Mouse (Mus musculus) CH12.LX (cell line): ENCODE measurements at regions not wholly inside any gene's neighbourhood (a gene's known extent, or its start where the extent isn't known, plus 50 kb on each side); places are given as distances from the start of the nearest gene placed in this dataset.

Source experiments
- CHD1 ChIP-seq: IDR thresholded peaks from 2 replicates; pipeline ENCODE4 v1.6.1; 2012; ENCODE audit warnings: low read depth, low read length, improper control_type of control experiment, inconsistent platforms
- CTCF ChIP-seq, 2 experiments: IDR thresholded peaks in 1 of 2; conservative IDR thresholded peaks in 1 of 2; 2 replicates each; pipeline ENCODE4 v1.5.1; 2011 to 2012; ENCODE audit warnings: low read depth in 2 of 2, low read length in 2 of 2, improper control_type of control experiment in 1 of 2, inconsistent platforms in 1 of 2, mild to moderate bottlenecking in 1 of 2, moderate library complexity in 1 of 2
- EP300 ChIP-seq: IDR thresholded peaks from 2 replicates; pipeline ENCODE4 v1.6.1; 2011; ENCODE audit warnings: low read length, improper control_type of control experiment
- ETS1 ChIP-seq: conservative IDR thresholded peaks from 2 replicates; pipeline ENCODE4 v1.6.1; 2012; ENCODE audit warnings: low read depth, mild to moderate bottlenecking, inconsistent platforms, low read length, improper control_type of control experiment, moderate library complexity
- GABPA ChIP-seq: IDR thresholded peaks from 2 replicates; pipeline ENCODE4 v1.6.1; 2012; ENCODE audit warnings: low read depth, low read length, improper control_type of control experiment, inconsistent platforms; ENCODE audit not compliant: insufficient replicate concordance
- TBP ChIP-seq: conservative IDR thresholded peaks from 2 replicates; pipeline ENCODE4 v1.6.1; 2011; ENCODE audit warnings: low read depth, low read length, improper control_type of control experiment
- USF1 ChIP-seq: IDR thresholded peaks from 2 replicates; pipeline ENCODE4 v1.6.1; 2014; ENCODE audit warnings: low read depth, mild to moderate bottlenecking, inconsistent platforms, low read length, improper control_type of control experiment
- USF2 ChIP-seq: conservative IDR thresholded peaks from 2 replicates; pipeline ENCODE4 v1.6.1; 2011; ENCODE audit warnings: low read depth, low read length, improper control_type of control experiment
- ZMIZ1 ChIP-seq: IDR thresholded peaks from 2 replicates; pipeline ENCODE4 v1.6.1; 2012; ENCODE audit warnings: low read depth, mild to moderate bottlenecking, inconsistent platforms, low read length, improper control_type of control experiment

GRCm38 (mm10) chr13:5937970-5938369, 76.7 kb downstream of the Klf6 start:
- TF ChIP-seq ZMIZ1 (no peak), USF2 (no peak), CTCF (conservative IDR thresholded peaks at IDR 0.05 in 1 of 2, IDR thresholded peaks at IDR 0.05 in 1 of 2; ENCODE audit: low read depth in 2 of 2, low read length in 2 of 2) (no peak), EP300 (no peak), TBP (no peak), GABPA (no peak), USF1 (no peak), ETS1 (no peak), CHD1 (no peak)
